Mouse (Mus musculus) adipocyte (in vitro differentiated cells): ENCODE results near the gene Adam17.

ENCODE experiments used
- DNase-seq: peaks from one replicate; pipeline ENCODE4 v3.0.0-alpha.2; 2016; ENCODE audit warnings: low spot score

The Adam17 gene

DNA sequence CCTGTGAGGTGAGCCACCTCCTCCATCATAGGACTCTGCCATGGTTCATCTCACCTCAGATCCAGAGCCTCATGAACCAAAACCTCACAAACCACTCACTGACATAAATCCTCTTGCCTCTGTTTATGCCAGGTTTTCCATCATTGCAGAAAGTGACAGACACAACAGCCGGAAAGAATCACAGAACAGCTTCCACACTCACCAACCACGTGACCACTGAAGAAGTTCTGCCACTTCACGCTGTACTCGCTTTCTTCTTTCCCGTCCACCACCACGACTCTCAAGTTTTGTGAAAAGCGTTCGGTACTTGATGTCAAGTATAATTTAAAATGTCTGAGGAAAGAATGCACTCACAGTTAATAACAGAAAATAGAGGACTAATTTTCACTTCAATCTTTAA is 19.8 kb downstream of the Adam17 start:
- DNase-seq, result no peak

DNA sequence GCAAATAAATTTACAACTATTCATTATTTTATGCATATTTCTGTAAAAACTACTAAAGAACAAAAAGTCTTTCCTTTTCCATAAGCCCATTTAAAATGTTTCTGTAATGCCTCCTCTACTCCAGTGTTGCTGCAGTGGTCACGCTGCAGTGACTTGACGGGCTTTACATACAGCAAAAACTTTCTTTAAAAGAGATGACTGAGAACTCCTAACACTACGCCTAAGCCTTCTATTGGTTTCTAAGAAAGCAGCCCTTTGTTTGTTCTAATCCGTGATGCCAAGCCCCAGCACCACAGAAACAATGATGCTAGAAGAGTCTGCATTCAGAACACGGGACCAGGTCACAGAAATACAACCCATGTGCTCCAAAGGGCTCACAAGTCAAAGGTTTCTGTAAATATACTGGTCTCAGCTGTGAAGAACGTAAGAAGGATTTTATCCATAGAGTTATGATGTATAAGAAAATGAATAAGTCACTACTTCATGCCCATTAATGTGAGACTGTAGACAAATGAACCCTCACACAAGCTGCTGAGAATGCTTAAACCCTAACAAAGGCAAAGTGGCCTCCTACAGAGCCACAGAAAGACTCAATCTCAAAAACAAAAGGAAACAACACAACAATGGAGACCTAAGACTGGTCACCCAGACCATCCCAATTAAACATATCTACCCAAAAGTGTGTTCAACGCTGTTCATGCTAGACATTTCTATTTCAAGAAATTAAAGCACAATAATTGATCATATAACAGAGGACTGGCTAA is 23.1 kb downstream of the Adam17 start:
- DNase-seq, result no peak

DNA sequence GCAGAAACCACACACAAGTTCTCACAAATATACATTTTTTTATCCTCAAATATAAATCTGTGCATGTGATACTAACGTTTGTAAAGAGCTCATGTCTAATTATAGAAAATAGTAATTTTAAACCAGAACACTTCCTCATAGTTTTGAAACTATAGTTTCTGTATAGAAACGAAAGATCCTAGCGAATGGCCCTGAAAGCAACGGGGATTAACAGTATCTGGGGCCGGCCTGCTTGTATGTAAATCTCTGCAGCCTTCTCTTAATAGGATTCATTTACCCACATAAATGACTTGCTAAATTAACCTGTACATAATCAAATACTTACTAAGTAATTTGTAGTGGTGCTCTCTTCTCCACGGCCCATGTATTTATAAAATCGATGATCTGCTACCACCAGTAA is 26.5 kb downstream of the Adam17 start:
- DNase-seq, result no peak

DNA sequence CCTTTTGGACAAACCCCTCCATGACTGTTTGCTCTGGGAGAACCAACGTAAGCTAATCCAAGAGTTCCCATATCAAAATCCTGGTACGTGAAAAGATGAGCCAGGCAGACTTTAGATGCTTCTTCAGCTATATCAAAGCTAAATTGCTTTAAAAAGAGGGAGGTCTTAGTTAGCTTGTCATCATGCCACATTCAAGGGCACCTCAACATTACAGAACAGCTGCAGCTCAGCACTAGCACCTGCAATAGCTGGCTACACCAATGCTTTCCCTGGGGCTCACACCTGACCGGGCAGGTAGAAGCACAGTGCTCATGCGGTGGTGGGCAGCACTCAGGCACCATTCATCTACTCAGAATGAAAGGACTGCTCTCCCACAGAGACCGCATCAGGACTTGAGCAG is 32.8 kb downstream of the Adam17 start:
- DNase-seq, result no peak

DNA sequence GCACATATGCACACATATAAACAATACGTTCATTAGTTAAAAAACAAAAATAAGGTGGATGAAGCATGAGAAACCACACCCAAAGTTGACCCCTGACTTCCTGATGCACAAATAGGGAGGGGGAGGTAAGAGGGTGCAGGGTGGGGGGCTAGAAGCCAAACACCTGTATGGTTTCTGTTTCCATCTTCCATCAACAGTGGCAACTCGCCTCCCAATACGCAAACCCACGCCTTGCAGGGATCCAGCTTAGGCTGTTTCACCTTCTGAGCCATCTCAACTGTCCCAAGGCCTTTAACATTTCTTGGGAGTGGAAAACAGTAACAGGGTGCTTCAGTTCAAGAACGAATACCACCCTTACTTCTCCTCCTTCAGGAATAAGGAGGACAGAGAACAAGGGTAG is 36.3 kb downstream of the Adam17 start:
- DNase-seq, result no peak

DNA sequence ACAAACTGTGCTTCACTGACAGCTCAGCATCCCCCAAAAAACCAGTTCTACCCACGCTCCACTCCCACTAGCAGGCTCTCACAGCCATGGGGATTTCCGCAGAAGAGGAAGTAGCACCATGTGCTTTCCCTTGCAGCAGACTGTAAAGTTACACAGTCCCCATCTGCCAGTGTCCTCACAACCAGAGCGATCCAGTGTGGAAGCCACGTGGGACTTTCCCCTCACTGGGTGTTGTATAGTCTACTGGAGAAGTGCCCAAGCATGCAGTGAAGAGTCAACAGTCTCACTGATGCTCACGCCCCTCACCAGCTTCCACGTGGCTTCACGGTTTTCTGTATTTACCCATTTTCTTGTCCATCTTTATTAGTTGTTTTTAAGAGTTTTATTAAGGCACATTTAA is 37.6 kb downstream of the Adam17 start:
- no peak for DNase-seq

DNA sequence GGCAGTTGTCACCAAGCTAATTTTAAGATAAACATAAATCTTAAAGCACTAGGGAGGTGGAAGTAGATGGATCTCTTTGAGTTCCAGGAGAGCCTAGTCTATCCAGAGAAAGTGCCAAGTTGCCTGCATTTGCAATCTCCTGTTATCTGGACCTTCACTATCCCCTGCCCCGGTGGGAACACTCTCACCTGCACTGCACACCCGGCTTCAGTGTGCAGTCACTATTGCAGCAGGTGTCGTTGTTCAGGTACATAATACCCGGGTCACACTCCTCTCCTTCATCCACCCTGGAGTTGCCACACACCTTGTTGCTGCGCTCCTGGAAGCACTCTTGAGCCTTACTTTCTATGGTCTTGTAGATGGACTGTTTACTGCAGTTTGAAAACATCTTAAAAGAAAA is 39.7 kb downstream of the Adam17 start:
- DNase-seq, result no peak

DNA sequence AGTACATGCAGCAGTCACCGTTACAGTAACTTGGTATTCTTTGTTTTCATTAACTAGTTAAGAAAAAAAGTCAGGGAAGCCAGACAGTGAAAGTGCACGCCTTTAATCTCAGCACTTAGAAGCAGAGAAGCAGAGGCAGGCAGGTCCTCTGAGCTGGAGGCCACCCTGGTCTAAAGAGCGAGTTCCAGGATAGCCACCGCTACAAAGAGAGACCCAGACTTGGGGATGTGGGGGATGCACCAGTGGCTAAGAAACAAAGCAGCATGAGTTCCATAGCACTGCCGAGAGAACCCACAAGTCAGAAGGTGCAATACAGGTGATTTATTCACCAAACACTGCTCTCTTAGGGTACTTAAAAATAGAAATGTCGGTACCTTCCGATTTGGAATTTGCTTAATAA is 40.4 kb downstream of the Adam17 start:
- DNase-seq, result no peak

DNA sequence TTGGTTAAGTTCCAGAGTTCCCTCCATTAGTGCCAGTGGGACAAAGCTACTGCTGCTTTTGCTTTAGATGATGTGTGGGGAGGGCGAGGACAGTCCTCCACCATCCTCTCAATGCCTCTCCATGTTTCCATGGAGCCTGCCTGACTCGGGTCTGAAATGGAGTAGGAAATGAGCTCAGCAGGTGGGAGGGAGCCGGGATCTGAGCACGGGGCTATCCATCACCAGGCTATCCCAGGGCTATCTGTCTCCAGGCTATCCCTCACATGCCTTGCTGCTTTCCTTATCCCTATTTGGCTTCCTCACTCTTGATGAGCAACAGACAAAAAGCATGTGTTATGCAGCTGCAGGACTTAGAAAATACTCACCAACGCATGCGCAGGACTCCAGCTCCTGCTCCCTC is 41.7 kb downstream of the Adam17 start:
- DNase-seq, result no peak

DNA sequence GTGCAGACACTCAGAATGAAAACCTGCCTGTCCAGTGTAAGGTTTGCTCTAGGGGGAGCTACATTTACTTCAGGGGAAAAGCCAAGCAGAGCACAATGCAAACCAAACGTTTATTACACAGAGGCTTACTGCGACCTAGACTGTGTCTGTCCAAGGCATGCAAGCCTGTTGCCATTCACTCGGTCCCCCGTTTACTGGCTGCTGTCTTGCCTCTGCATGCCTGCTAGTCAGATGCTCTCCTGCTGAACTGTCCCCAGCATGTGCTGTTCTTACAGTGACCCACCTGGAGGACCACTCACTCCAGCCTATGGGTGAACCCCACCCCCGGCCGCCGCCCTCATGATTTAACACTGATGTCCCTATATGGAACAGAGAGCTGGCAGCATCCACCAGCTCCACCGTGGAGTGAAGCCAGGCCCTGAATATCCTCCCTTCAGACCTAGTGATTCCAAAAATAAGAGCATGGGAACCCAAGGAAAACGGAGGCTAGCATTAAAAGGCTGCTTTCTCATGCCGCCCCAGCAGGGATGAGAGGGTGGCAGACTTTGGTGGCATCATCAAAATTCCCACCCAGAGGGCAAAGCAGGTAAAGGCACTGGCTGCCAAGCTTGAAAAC is 42.4 kb downstream of the Adam17 start:
- no peak for DNase-seq

DNA sequence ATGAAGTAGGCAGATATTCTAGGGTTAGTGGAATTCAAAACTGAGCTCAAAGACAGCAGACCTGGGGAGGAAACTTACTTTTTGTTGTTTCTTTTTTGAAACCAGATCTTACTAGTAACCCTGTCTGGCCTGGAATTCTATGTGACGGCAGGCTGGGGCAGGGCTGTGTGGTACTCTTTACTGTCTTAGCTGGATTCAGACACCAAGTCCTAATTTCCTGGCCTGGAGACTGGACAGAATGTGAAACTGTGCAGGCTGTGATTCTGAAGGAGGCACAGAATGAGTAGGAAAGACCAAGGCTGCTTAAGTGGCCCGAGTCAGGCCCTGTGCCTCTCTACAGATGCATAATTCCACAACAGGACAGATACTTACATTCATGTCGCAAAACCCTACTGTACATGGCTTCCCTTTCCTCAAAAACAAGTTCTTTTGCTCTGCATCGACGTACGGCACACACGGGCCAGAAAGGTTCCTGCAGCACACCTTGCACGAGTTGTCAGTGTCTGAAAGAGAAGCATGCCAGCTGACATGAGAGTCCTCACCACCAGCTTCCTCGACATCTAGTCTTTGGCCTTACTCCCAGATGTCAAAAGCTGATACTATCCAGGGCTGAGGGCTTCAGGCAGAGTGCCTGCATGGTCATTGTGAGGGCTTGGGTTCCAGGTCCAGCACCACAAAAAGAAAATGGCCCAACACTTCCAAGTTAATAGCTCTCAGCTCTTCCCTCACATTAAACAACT is 43.6 kb downstream of the Adam17 start:
- DNase-seq, result no peak

DNA sequence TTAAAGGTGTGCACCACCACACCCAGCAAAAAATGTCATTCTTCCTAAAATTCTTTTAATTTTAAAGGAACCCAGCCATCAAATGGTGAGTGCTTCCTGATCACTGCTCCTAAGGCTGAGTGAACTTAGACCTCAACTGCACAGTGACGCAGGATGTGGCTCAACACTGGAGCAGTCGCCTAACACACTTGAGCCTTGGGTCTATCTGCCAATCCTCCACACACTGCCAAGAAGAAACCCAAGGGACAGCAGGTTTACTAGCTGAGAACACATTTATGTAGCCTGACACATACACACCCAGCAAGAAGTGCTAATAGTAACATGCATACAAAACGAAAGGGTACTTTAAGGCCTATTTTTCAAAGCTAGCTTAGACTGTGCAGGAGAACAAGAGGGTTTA is 47.1 kb downstream of the Adam17 start:
- DNase-seq, result peak; percentile 95

DNA sequence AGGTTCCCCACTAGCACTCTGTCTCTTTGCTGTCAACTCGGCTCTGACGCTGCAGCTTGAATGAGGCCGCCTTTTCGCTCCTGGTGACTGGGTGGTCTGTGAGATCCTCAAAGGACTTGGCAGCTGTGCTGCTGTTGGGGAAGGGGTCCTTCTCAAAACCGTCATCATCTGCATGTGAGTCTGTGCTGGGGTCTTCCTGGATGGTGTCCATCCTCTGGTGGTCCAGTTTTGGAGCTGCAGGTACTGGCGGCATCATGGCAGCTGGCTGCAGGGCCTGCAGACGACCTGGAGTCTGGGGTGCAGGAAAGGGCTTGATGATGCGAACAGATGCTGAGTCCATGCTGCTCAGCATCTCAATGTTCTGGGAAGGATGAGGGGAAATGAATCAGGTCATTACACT is 48.2 kb downstream of the Adam17 start:
- DNase-seq, result no peak

DNA sequence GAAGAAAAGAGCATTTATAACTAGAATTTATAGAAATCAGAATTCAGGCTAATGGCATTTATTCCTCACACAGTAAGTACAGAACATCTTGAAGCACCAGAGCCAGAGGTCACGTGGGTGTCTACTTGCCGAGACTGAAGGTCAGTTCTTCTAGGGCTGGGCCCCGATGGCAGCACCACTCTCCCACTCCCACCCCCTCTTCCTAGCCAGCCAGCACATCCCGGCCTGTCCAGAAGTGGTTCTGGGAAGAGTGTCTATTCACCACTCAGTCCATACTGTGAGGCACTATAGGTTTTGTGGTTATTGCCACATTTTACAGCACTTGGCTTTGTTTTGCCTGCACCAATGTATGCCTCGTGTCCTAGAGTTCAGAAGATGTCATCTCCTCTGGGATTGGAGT is 49.3 kb downstream of the Adam17 start:
- DNase-seq, result no peak

DNA sequence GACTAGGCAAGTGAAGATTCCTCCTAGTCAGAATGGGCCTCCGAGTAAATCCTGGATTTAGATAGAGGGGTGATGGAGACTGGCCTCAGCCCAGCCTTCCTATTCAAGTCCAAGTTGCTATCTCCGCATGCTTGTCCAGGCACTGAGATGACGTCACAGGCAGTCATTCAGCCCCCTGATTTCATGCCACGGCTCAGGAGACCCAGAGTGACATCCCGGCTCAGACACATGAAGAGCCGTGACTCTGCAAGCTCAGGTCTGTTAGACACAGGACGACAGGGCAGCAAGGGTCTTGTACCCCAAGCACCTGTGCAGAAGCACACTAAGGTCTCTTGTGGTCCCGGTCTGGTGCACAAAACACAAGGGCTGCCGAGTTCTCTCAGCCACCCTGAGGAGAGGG is 50.6 kb downstream of the Adam17 start:
- DNase-seq, result no peak

DNA sequence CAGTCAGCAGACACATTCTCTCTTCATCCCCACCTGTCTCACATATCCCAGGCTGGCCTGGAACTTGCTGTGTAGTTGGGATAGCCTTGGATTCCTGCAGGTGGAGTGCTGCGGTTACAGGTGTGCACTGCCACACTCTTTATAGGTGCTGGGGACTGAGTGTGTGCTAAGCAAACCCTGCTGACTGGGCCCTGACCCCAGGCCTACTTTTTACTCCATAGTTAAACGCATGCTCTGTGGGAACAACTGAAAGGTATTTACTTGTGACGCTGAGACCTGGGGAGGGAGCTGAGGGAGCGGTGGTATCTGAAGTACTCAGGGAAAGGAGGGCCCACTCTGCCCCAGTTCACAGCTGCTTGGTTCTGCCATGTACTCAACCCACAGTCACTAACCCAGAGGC is 51.1 kb downstream of the Adam17 start:
- DNase-seq, result no peak

DNA sequence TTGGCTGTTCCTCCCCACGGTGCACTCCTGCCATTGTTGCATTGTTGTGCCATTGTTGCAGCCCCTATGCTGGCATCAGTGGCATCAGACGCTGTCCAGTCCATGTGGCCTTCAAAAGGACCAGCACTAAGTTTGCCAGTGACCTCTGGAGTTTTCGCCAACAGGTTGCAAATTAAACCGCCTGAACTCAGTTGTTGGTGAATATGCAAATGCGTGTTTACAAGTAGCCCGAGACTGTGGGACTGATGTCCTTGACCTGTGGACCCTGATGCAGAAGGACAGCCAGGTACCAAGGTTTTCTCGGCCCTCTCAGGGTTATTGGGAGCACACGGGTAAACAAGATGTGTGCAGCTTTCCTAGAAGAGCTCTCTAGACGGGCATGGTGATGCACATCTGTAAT is 52.3 kb downstream of the Adam17 start:
- no peak for DNase-seq

DNA sequence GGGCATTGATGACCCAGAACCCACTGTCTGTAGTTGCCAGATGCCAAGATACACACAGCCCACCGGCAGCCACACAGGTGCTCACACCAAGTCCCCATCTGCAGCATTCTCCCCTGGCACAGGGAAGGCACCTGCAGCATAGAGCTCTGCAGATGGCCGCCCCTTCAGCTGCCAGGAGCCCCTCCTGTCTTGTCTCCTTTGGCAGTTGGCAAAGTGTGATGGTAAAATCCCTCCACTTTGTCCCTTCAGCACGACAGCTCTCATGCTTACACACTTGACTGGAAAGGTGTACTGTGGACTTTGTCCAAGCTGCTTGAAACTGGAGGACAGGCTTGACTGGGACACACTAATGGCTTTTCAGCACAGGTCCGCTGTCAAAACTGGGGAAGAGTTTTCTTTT is 53.1 kb downstream of the Adam17 start:
- no peak for DNase-seq

DNA sequence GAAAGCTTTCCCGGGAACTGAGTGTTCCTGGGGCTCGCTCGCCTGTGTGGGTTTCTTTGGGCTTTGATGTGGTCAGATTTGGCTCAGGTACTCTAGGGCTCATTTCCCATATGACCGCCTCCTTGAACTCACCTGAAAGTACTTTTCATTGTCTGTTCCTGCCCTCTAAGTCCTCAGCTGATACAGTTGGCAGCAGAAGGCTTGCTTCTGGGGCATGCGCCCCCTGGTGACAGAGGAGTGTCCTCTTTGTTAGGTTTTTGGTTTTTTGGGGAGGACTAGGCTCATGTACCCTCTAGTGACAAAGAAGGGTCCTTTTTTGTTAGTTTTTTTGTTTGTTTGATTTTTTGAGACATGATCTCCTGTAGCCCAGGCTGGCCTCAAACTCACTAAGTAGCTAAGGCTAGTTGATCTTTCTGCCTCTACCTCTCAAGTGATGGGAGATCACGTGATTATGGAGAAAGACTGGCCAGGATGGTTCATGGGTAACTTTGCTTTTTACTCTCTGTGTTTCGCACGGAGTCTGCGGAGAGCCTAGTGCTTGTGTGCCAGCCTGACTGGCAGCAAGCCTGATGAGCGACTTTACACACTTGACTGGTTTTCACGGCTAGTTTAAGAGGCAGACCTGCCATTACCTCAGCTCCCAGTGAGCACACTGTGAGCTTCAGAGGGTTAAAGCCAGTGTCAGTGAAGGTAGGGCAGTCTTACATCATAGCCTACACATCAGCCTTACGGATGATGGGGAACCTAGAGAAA is 55.1 kb downstream of the Adam17 start:
- DNase-seq, result peak; percentile 74

DNA sequence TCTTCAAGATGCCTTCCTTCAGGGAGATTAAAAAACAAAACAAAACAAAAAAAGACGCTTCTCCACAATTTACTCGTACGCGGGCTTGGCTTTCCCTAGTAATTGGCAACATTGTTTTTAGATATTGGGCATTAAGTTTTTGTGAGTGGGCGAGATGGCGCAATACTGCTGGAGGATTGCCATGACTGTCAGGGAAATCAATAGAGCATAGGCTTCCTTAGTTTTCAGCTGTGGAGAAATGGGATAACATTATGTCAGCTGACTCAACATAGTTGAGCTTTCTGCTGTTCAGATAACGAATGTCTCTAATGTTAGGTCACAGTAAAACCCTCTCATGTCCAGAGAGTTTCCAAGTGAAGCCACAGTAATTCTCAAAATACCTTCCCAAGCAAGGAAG is 56.6 kb downstream of the Adam17 start:
- peak; percentile 73 for DNase-seq

DNA sequence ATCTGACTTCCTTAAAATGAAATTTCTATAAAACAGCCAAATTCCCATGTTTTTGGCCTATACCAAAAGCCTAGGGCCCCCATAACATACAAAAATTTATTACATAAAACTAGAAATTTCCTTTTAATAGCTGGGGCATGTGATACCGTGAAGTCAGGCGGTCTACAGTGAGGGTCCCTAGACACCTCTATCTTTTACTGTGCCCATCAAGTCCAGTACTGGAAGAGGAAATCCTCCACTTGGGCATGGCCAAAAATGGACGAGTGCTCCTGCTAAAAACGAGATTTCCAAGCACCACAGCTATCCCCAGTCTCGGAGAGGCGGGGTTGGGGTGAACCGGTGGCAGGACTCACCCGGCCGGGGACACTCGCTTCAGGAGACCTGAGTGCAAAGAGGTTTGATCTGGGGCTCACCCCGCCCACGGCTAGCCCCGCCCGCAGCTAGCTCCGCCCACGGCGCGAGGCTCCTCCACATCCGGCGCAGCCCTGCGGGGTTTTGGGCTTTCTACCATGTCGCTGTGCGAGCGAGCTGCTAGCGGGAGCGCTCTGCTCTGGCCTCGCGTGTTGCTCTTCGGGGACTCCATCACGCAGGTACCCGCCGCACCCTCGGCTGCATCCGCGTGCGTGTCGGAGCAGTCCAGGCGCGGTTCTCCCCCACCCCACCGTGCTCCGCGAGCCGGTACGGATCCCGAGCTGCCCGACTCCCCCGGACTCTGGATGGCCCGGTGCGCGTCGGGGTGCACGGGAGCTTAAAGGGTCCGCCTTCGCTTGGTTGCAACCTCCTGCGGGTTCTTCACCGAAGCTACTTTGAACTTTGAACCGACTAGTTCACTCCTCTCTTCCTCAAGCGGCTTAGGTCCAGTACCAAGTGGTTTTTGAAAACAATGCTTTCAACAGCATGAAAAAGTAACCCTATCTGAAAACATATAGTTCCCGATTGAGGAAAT is 57.2 kb downstream of the Adam17 start, which contains the start of gene Iah1:
Gene Iah1, plus strand, starts transcription at position 467 of the 946 bp plus-strand sequence.
- DNase-seq, result peak; percentile 76
